Mouse (Mus musculus) neural tube, embryonic 10.5 days (tissue): ENCODE measurements around the gene Ankrd13a.
A peak's percentile ranks its signal among the peaks of the same experiment; 100 is the strongest.

Experiments used
- DNase-seq: peaks from one replicate; pipeline ENCODE4 v3.0.0-alpha.2; 2017; ENCODE audit warnings: low spot score; ENCODE audit errors: extremely low spot score

Ankrd13a gene

GRCm38 (mm10) chr5:114764812-114765735 lies 9.4 kb upstream of the Ankrd13a start:
- DNase-seq: no peak

- no peak for DNase-seq
Observed at GRCm38 (mm10) chr5:114766686-114767085, 7.8 kb upstream of the Ankrd13a start.

DNA sequence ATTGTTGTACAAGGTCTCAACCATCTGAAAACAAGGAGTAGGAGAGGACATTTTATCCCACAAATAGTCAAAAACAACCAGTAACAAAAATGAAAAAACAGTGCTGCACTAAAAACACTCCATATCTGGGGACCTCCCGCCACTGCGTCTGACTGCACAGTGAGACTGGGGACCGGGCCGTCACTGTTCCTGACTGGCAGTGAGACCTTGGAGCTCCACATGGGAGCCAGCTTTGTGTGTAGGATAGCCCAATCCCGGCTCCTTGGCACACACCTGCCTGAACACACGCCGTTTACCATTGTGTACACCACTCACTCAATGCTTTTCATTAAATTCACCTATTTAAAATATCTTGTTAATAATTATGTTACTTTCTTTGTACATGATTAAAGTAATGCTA lies 7.3 kb upstream of the Ankrd13a start:
- DNase-seq: no peak

- no peak for DNase-seq
Observed at GRCm38 (mm10) chr5:114769786-114770185, 4.7 kb upstream of the Ankrd13a start.

DNA sequence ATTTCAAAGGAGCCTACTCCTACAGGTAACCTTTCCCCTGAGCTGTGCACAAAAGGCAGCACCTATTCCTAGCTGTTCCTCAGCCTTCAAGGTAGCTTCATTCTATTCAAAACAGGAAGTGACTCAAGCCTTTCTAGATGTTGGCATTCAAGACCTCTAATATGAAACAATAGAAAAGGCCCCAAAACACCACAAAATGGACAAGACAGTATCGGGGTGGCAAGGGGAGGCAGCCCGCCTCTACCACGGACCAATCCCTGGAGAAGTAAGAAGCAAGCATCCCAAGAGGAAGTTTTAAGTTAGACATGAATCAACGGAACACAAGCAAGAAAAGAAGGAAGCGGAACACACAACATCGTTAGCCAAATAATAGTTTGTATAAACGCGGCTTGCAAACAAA lies 2.7 kb upstream of the Ankrd13a start:
- no peak for DNase-seq

DNA sequence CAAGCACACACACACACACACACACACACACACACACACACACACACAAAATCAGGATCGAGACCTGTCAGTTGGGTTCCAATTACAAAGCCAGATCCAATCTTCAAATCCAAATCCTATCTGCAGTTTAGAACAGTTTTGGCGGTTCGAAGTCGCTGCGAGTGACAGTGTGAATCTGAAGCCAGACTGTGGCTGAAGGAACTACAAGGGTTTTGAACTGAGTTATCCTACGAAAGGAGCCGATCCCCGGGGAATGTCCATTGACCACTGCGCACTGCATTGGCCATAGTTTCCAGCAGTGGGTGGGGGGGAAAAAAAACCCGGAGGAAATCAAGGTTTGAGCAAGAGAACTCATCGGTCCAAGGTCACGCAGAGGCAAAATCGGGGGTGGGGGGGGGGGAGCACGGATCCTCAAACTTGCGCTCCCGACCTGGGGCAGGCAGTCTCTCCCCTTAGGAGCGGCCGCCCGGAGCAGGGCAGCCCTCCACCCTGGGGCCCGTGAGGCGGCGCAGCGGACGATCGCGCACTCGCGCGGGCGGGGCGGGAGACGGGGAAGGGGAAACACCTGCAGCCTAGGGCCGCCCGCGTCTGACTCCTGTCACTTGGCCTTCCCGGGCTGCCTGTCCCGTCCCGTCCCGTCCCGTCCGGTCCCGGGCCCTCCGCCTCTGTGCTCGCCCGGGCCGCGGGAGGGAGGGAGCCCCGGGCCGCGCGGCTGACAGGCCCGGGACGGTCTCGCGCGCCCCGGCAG lies 1.8 kb upstream of the Ankrd13a start:
- DNase-seq: no peak

- peak; percentile 95 for DNase-seq
Observed at GRCm38 (mm10) chr5:114773211-114773710, 1.2 kb upstream of the Ankrd13a start.

- DNase-seq: peak; percentile 42
Observed at GRCm38 (mm10) chr5:114773780-114774179, 697 bp upstream of the Ankrd13a start.

DNA sequence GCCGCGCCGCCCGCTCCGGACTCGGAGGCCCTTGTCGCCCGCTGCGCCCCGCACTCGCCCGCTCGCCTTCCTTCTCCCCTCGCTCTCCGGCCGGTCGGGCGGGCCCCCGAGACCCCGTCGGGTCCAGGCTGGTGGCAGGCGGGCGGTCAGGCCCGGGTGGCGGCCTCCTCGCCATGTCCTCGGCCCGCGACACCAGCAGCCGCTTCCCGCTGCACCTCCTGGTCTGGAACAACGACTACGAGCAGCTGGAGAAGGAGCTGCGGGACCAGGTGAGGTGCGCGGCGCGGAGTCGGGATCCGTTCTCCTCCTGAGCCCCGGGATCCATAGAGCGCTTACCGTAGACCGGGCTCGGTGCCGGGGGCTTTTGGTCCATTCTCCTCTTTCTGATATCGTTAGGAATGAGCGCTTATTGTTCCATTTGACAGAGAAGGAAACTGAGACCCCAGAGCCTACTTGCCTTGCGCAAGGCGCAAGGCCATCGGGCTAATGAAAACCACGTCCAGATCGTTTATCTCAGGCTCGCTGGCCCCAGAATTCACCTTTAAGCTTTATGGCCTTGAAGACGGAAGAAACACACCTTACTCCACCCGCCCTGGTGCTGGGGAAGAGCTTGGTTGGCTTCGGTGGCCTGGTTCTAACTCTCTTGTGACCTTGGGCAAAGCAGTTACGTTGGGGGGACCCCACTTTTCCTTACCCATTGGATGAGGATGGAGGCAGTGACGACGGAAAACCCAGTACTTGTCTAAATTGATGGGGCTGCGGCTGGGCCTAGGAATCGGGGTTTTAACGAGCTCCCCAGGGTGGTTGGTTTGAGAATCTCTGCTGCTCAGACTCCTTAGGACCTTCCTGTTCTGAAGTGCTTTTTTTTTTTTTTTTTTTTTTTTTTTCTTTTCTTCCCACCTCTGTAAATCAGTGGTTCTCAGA lies 841 bp downstream of the Ankrd13a start, which contains the start of gene Git2:
Gene Git2 (minus strand): TSS at position 462 of the 924 bp plus-strand sequence.
- peak; percentile 67 for DNase-seq

GRCm38 (mm10) chr5:114776174-114776573 lies 1.7 kb downstream of the Ankrd13a start:
- no peak for DNase-seq

DNA sequence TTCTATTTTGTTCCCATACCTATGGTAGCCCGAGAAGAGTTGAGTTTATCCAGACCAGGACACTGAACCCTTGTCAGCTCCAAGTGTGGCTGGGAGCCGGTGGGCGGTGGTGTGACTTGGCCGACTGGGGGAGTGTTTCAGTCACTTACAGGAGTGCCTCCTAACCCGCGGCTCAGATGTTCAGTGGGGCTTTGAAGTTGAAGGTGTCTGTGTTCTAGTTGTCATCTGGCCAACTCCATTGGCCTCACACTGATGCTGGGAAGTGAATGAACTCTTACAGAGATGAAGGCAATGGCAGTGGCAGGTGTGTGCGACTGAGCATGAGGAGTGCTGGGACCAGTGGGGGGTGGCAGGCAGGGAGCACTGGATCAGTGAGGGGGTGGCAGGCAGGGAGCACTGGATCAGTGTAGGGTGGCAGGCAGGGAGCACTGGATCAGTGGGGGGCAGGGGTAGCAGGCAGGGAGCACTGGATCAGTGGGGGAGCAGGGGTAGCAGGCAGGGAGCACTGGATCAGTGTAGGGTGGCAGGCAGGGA lies 5.5 kb downstream of the Ankrd13a start:
- no peak for DNase-seq

- DNase-seq: no peak
Observed at GRCm38 (mm10) chr5:114780912-114781311, 6.4 kb downstream of the Ankrd13a start.

DNA sequence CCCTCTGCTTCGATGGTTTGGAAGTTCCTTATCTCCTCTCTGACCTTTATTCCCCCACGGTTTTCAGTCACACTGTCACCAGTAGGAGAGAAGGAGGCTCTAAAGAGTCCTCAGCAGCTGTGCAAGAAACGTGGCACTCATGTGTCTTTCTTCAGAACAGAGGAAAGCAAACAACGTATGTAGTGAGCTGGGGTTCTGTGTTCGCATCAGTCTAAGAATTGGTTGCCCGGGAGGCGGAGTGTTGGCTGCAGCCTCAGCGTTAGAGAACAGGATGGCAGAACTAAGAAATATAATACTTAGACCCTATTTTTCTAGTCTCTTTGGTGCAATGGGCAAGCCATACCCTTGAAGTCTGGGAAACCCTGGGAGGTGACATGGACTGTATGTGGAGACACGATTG lies 8.5 kb downstream of the Ankrd13a start:
- DNase-seq: no peak

DNA sequence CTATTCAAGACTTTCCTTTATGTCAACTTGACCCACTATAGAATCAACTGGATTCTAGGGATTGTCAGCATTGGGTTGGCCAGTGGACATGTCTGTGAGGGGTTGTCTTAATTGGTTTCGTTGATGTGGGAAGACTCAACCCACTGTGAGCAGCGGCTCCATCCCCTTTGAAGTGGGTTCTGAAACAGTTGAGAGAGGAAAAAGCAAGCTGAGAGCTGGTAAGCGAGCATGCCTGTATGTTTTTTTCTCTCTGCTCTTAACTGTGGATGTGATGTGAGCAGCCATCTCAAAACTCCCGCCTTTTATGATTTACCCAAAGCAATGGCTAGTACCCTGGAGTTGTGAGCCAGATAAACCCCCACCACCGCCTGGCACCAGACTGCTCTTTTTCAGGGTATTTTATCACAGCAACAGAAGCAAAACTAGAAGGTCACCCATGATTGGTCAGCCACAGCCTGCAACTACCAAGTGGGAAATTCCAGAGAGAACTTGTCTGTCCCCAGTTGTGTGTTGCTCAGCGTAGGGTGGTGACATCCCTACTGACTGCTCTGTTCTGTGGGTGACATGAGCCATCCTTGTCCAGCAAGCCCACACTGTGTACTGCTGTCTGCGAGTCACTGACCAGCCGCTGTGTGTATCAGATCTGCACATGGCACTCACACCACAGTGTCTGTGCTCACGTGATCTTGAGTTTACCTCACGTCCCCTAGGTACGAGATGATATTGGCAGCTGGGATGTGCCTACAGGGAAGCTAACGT lies 9.1 kb downstream of the Ankrd13a start:
- DNase-seq: no peak

DNA sequence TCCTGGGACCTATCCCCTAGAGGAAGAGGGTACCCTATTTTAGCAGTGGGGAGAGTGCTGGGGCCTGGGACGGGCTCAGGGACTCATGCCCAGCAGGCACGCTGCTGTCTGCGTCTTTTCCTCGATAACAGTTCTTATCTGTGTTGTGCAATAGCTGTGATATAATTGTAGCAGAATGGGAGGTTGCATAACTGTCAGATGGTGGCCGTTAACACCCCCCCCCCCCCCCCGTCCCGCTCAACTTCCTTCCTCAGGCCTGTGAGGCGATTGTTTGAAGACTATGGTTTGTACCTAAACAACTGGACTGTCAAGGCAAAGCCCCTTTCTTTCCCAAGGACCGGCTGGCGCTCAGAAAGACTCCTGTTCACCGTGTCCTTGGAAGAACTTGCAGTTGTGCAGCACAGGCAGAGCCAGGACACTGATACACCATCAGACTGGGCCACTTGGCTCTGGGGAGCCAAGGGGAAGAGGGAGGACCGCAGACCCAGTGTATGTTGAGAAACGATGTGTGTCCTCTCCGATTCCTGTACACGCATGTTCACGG lies 10.2 kb downstream of the Ankrd13a start:
- DNase-seq: no peak

- no peak for DNase-seq
Observed at GRCm38 (mm10) chr5:114785196-114785595, 10.7 kb downstream of the Ankrd13a start.

GRCm38 (mm10) chr5:114793317-114793716 lies 18.8 kb downstream of the Ankrd13a start:
- no peak for DNase-seq

DNA sequence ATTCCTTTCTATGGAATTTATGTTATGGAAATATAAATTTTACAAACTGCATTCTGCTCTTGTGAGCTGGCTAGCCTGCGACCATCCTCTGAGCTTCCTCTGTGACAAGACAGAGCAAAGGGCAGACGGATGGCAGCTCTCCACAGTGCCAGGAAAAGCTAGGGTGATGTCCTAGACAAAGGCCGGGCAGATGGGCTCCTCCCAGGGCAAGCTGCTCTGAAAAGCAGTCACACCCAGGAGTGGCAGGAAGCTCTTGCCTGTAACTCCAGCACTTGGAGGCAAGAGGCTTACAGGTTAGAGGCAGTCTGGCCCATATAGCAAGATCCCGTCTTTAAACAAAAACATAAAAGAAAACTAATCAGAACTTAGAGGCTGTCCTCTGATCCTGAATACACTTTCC lies 20.1 kb downstream of the Ankrd13a start:
- DNase-seq: no peak

GRCm38 (mm10) chr5:114795231-114795630 lies 20.8 kb downstream of the Ankrd13a start:
- peak; percentile 29 for DNase-seq

DNA sequence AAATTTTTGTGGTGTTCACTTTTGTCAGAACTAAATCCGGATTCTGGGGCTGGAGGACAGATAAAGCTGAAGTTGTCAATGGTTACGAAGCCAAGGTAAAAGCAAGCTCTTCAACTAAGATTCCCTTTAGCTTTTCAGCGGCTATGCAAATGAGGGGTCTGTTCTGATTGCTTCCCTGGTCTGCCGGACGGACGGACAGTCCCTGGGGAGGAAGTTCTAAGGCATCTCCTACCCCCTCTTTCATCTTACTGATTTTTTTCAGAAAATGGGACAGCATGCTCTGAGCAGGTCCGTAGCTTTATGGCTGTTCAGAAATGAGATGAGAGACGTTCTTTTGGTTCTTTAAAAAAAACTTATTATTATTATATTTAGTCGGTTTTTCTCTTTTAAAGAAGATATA lies 21.2 kb downstream of the Ankrd13a start:
- DNase-seq: no peak
